Mouse (Mus musculus): ENCODE results near the gene Gm21294. TPM values are rescaled to one million over a fixed set of nuclear protein-coding genes. Genes with fewer than 3 reads are reported as not detected.
"Not testable (repeated sequence)": the region's sequence is repeated elsewhere in the genome, so short reads cannot be mapped to it uniquely, and the experiment has no call there.

The Gm21294 gene
- not detected in 2 replicates for polyA plus RNA-seq (2014; fragmentation: Nextera tagmentation; extraction: Ambion mirVana)

DNA sequence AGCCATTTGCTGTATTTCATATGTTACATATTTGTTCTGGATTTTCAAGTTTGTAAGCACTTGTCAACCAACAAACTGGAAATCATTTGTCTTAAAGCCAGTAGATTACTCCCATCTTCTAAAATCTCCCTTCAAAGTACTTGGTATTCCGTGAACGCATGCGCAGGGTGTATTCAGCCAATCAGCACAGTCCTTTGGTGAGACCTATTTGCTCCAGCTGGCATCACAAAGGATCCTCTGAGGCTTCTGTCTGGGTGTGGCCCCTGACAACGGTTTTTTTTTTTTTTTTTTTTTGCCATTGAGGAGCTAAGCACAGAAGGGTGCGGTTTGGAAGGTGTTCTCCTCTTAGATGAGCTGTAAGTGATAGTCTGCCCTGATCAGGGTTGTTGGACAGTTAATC is at the start of gene Gm21294:
Gene Gm21294, plus strand, starts transcription at position 301 of the 400 bp plus-strand sequence.
- not testable (repeated sequence) for H3K4me3 ChIP-seq (replicated peaks; ENCODE audit: low read length); H3K27me3 ChIP-seq (ENCODE audit: control insufficient read depth, insufficient read depth, low read length); H3K9ac ChIP-seq; DNase-seq (ENCODE audit: low spot score); H3K9me3 ChIP-seq (ENCODE audit: control insufficient read depth, low read length); H3K27ac ChIP-seq; H3K4me2 ChIP-seq (replicated peaks); ATAC-seq (ENCODE audit: low FRiP score); H3K36me3 ChIP-seq (replicated peaks; ENCODE audit: control insufficient read depth, insufficient read depth); H3K4me1 ChIP-seq (replicated peaks; ENCODE audit: control insufficient read depth, insufficient read depth, low read length)
- no CpG with 5 or more reads among the region's 5 CpGs for WGBS

DNA sequence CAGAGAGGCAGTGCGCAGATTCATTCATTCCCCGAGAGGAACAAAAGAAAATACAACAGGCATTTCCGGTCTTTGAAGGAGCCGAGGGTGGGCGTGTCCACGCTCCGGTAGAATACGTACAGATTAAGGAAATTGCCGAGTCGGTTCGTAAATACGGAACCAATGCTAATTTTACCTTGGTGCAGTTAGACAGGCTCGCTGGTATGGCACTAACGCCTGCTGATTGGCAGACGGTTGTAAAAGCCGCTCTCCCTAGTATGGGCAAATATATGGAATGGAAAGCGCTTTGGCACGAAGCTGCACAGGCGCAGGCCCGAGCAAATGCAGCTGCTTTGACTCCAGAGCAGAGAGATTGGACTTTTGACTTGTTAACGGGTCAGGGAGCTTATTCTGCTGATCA is 73.6 kb downstream of the Gm21294 start:
- not testable (repeated sequence) for H3K9me3 ChIP-seq (ENCODE audit: control insufficient read depth, low read length); H3K4me1 ChIP-seq (replicated peaks; ENCODE audit: control insufficient read depth, insufficient read depth, low read length); H3K4me3 ChIP-seq (replicated peaks; ENCODE audit: low read length); H3K4me2 ChIP-seq (replicated peaks); H3K36me3 ChIP-seq (replicated peaks; ENCODE audit: control insufficient read depth, insufficient read depth); ATAC-seq (ENCODE audit: low FRiP score); H3K9ac ChIP-seq; H3K27me3 ChIP-seq (ENCODE audit: control insufficient read depth, insufficient read depth, low read length); DNase-seq (ENCODE audit: low spot score); H3K27ac ChIP-seq
- 100% methylated on average over 1 of the region's 21 CpGs for WGBS
